Mouse (Mus musculus): ENCODE measurements around the gene Dock7. TPM values are rescaled to one million over a fixed set of nuclear protein-coding genes. Genes with fewer than 3 reads are reported as not detected.
A peak's percentile ranks its signal among the peaks of the same experiment; 100 is the strongest.

Gene Dock7
- polyA plus RNA-seq (2016; fragmentation: Nextera tagmentation; extraction: Ambion mirVana) = 94.7 and 95.3 TPM in 2 replicates

DNA sequence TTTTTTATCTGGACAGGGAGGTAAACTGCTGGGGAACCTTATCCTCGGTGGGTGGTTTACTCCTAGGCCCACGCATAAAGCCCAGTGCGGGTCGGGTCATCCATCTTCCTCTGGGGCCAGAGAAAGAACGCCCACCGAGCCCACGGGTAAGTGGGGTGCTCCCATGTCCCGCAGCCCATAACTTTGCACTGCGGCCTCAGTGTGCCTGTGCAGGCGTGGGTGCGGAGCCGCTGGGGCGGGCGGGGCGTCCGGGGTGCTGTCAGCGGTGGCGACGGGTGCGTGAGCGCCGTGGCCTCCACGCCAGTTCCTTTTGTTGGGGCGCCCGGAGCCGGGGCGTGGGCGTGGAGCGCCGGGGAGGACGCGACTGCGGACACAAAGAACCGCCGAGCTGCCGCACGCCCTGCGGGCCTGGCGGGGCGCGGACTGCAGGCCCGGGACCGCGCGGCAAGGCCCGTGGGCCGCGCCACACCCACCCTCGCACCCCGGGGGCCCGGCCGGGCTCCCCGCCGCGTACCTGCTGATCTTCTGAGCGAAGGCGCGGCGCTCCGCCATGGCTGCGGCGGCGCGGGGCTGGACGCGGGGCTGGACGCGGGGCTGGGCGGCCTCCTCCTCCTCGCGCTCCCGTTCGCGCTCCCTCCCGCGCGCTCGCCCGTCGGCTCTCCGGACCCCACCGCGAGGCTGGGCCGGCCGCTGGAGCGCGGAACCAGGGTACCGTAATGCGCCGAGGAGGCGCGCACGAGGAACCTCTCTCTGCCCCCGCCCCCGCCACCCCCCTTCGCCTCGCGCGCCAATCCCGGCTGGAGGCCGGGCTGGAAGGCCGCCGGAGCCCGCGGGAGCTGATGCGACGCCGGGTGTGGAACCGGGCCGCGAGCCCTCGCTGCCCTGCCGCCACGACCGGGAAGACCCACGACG, at the start of gene Dock7:
TSS of gene Dock7 (minus strand) at position 705 of the 912 bp plus-strand sequence.
- Histone ChIP-seq H3K27me3 (no peaks in the 10 kb centered on the region), H3K4me3 (replicated peaks) (peak within 1 kb of the TSS; percentile 99), H3K4me2 (peak within 1 kb of the TSS; percentile 65), H3K36me3 (no peaks in the 10 kb centered on the region), H3K9me3 (no peaks in the 10 kb centered on the region), H3K9ac (replicated peaks) (peak within 1 kb of the TSS; percentile 99), H3K27ac (peak within 1 kb of the TSS; percentile 88), H3K4me1 (replicated peaks) (peaks cover 43% of the 10 kb centered on the region)
- peak; percentile 91 for ATAC-seq (ENCODE audit: insufficient number of reproducible peaks, insufficient read depth, low FRiP score, low TSS enrichment, low read depth)
- under 1% methylated on average over 99 of the region's 117 CpGs for WGBS

DNA sequence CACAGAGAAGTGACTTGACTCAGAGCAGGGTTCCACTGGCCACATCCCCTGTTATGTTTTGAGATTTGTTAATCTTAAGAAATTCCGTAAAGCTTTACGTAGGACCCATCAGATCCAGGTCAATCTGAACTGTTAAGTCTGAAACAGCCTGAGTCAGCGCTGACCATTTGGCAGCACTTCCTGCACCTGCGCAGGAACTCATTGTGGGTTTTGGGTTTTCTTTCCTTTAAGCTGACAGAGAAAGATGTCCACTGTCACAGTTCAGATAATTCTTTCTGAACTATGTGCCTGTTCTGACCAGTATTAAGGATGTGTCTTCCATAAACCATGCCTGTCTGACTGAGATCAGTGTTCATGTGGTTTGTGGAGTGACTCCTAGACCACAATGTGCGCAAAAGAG, 48.2 kb upstream of the Dock7 start:
- 93% methylated on average over 5 of the region's 5 CpGs for WGBS

DNA sequence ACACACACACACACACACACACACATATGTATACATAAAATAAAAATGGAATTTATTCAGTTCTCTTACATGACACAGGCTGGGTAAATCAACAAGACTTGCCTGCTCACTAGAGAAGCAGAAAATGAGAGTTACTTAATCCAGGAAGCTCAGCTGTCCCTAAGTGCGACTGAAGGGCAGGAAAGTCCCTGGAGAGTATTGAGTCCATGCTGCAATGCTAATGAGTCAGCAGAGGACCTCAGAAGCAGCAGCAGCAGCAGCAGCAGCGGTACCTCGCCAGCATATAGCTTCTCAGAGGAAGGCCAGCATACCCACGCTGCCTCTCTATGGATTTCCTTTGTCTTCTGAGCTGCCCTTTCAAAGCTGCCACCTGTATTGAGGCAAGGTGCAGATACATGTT, 42.8 kb upstream of the Dock7 start:
- Histone ChIP-seq H3K9ac (replicated peaks) (no peak overlapping the region), H3K4me3 (replicated peaks) (no peak overlapping the region), H3K4me2 (no peak overlapping the region), H3K36me3 (no peaks in the 10 kb centered on the region), H3K4me1 (replicated peaks) (peaks cover 22% of the 10 kb centered on the region), H3K9me3 (no peaks in the 10 kb centered on the region), H3K27ac (no peak overlapping the region), H3K27me3 (peaks cover 7% of the 10 kb centered on the region; the same call in 1 of the 2 replicates)
- ATAC-seq (ENCODE audit: insufficient number of reproducible peaks, insufficient read depth, low FRiP score, low TSS enrichment, low read depth) = no peak
- WGBS = 22% methylated on average over 4 of the region's 4 CpGs

More for the DNA sequence above, 48.2 kb upstream of the Dock7 start:
- Histone ChIP-seq H3K9ac (replicated peaks) (no peak overlapping the region), H3K4me3 (replicated peaks) (no peak overlapping the region), H3K27me3 (no peaks in the 10 kb centered on the region), H3K36me3 (no peaks in the 10 kb centered on the region), H3K9me3 (no peaks in the 10 kb centered on the region), H3K4me1 (replicated peaks) (peaks cover 5% of the 10 kb centered on the region), H3K4me2 (no peak overlapping the region), H3K27ac (no peak overlapping the region)
- ATAC-seq (ENCODE audit: insufficient number of reproducible peaks, insufficient read depth, low FRiP score, low TSS enrichment, low read depth) = no peak

DNA sequence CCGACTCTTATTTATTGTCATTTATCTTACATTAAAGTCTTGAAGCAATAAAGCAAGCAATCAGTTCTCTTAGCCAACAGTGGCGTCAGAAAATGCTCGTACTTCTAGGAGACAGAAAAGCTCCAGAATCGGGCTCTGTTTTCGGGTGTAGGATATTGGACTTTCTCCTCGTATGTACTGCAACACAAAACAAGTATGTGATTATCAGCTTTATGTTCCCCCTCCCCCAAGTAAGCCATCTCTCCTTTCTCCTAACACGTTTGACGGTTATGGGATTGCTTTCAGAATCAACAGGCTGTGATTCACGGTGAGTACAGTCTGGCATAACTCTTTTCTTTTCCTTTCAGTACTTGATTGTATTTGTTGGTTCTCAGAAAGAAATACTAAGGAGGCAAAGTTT, 42.3 kb upstream of the Dock7 start:
- 43% methylated on average over 9 of the region's 9 CpGs for WGBS
- Histone ChIP-seq H3K4me1 (replicated peaks) (peaks cover 22% of the 10 kb centered on the region), H3K27ac (no peak overlapping the region), H3K4me2 (no peak overlapping the region), H3K9me3 (no peaks in the 10 kb centered on the region), H3K36me3 (no peaks in the 10 kb centered on the region), H3K27me3 (peaks cover 7% of the 10 kb centered on the region; the same call in 1 of the 2 replicates), H3K4me3 (replicated peaks) (no peak overlapping the region), H3K9ac (replicated peaks) (no peak overlapping the region)
- no peak for ATAC-seq (ENCODE audit: insufficient number of reproducible peaks, insufficient read depth, low FRiP score, low TSS enrichment, low read depth)

DNA sequence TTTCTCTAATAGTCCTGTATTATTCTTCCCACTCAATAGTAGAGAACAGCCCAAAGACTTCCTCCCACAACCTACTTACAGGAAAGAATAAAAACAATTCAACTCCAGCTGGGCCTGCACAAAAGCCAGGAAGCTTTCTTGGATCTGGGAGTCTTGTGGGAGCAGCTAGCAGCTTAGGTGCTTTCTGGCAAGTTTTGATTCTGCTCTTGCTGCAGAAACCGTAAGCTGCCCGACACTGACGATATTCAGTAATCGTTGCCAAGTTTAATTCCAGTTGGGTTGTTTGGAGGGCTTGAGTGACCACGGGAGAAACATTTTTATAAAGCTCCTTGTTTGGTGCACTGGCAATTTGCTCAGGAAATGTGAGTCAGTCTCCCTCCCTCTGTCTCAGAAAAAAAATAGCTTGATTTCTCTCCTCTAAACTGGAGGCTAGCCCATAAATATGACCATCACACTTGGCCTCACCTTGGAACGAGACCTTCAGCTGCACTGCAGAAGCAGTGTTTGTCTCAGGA, 40.8 kb upstream of the Dock7 start:
- peak overlapping the region; percentile 41 for H3K27ac ChIP-seq
- H3K36me3 ChIP-seq = no peaks in the 10 kb centered on the region
- no peak overlapping the region for H3K9ac ChIP-seq (replicated peaks)
- H3K27me3 ChIP-seq = peaks cover 7% of the 10 kb centered on the region; the same call in 1 of the 2 replicates
- H3K4me3 ChIP-seq (replicated peaks) = no peak overlapping the region
- no peak overlapping the region for H3K4me2 ChIP-seq
- WGBS = 23% methylated on average over 6 of the region's 6 CpGs
- no peak for ATAC-seq (ENCODE audit: insufficient number of reproducible peaks, insufficient read depth, low FRiP score, low TSS enrichment, low read depth)
- H3K4me1 ChIP-seq (replicated peaks) = peaks cover 17% of the 10 kb centered on the region
- no peaks in the 10 kb centered on the region for H3K9me3 ChIP-seq

DNA sequence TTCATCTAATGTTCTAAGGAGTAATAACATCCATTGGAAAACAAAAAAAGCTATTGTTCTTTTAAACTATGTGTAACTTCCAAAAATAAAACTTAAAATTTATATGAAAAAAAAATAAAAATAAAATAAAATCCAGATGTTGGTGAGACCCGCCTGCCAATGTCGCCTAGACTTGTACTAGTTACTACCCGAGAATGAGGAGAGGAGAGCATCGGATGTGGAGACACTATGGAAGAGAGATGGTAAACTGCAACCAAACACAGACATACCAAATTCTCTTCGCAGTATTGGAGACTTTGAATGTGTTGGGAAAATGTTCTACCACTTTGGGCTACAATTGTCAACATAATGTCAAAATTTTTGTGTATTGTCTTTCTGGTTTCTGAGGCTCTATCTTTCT, 40.2 kb upstream of the Dock7 start:
- Histone ChIP-seq H3K4me2 (no peak overlapping the region), H3K27me3 (peaks cover 7% of the 10 kb centered on the region; the same call in 1 of the 2 replicates), H3K27ac (no peak overlapping the region), H3K4me3 (replicated peaks) (no peak overlapping the region), H3K9ac (replicated peaks) (no peak overlapping the region), H3K36me3 (no peaks in the 10 kb centered on the region), H3K9me3 (no peaks in the 10 kb centered on the region), H3K4me1 (replicated peaks) (peaks cover 17% of the 10 kb centered on the region)
- WGBS = 53% methylated on average over 5 of the region's 5 CpGs
- no peak for ATAC-seq (ENCODE audit: insufficient number of reproducible peaks, insufficient read depth, low FRiP score, low TSS enrichment, low read depth)

DNA sequence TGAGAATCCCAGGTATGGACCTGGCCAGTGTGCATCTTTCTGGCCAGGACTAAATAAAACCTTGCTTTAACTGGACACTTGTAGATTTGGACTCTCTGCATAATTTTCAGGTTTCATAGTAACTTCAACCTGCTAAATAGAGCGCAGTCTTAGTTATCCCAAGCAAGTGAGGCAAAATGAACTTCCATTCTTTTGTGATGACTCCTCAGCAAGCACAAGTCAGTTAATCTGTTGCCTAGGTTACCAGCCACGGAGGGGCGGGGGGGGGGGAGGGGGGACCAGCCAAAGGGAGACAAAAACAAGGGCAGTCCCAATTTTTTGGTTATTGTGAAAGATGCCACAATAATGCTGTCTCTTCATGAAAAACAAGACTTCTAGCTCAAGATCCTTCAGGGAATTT, 39.7 kb upstream of the Dock7 start:
- Histone ChIP-seq H3K9me3 (no peaks in the 10 kb centered on the region), H3K36me3 (no peaks in the 10 kb centered on the region), H3K4me3 (replicated peaks) (no peak overlapping the region), H3K4me1 (replicated peaks) (peaks cover 17% of the 10 kb centered on the region), H3K9ac (replicated peaks) (no peak overlapping the region), H3K27me3 (peaks cover 7% of the 10 kb centered on the region; the same call in 1 of the 2 replicates), H3K27ac (no peak overlapping the region), H3K4me2 (no peak overlapping the region)
- no peak for ATAC-seq (ENCODE audit: insufficient number of reproducible peaks, insufficient read depth, low FRiP score, low TSS enrichment, low read depth)
- 23% methylated on average over 3 of the region's 3 CpGs for WGBS

DNA sequence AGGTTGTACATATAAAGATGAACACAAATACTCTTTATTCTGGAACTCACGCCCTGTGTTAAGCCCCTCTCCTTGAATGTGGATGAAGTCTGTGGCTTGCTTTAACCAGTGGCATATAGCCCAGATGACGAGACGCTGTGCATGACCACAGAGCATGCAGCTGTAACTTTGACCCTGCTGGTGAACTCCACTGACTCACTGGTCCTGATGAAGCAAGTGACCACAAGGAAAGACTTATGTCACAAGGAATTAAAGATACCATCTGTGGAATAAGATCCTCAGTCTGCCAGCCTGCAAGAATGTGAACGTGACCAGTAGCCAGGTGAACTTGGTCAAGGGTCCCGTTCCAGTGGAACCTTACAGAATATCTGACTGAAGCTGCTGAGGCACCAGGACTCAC, 37.8 kb upstream of the Dock7 start:
- no peak overlapping the region for H3K9ac ChIP-seq (replicated peaks)
- peaks cover 25% of the 10 kb centered on the region for H3K4me1 ChIP-seq (replicated peaks)
- no peaks in the 10 kb centered on the region for H3K36me3 ChIP-seq
- H3K4me3 ChIP-seq (replicated peaks) = no peak overlapping the region
- peaks cover 7% of the 10 kb centered on the region; the same call in 1 of the 2 replicates for H3K27me3 ChIP-seq
- H3K4me2 ChIP-seq = no peak overlapping the region
- ATAC-seq (ENCODE audit: insufficient number of reproducible peaks, insufficient read depth, low FRiP score, low TSS enrichment, low read depth) = no peak
- H3K9me3 ChIP-seq = no peaks in the 10 kb centered on the region
- 85% methylated on average over 5 of the region's 5 CpGs for WGBS
- no peak overlapping the region for H3K27ac ChIP-seq

DNA sequence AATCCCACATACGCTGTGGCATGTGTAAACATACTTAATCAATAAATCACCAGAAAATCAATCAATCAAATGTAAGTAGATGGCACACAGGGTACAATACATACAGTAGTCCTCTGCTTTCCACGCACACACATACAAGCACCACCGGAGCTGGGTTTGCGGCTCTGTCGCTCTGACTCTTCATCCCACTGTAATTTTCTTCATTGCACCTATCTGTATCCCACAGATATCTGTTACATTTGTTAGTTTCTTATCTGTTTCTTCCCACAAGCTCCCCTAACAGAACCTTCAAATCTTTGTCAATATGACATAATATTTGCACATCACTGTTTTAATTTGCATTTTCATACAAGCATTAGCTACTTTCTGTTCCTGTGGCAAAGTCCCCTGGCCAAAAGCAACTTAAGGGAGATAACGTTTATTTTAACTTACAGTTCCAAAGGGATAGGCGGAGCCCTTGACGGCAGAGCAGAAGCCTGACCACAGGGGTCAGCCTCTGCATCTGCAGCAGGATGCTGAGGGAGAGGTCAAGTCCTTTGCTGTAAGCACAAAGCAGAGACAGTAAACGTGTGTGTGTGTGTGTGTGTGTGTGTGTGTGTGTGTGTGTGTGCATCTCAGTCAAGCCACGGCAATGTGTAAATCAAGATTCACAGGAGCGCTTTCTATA, 36.1 kb upstream of the Dock7 start:
- 66% methylated on average over 11 of the region's 11 CpGs for WGBS

DNA sequence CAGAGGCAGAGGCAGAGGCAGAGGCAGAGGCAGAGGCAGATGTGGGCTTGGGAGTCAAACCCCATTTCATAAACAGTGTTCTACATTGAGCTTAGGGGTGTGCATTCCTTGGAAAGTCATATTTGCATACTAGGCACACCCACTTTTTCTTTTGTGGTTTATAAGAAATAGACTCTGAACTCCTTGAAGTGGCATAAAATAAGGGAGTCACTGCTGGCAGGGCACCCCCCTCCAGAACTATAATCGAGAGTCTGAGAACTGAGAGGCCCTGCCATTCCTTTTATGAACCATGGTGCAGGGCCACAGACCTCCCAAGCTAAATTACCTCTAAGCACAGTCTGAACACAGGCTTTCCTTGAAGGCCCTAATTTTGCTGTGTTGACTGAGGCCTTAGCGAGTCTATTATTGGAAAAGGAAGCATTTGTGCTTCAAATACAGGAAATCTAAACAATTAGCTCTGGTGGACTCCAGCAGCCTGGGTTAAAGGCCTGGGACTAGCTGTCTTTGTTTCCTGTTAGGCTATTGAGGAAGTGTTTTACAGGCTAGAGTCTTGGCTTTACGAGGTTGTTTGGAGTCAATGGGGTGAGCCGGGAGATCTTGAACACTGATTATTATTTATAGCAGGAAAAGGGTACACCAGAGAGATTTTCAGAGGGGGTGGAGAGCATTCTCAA, 31.3 kb upstream of the Dock7 start:
- Histone ChIP-seq H3K9me3 (no peaks in the 10 kb centered on the region), H3K4me3 (replicated peaks) (no peak overlapping the region), H3K9ac (replicated peaks) (no peak overlapping the region; the same call in 1 of the 2 replicates), H3K27ac (peak overlapping the region; percentile 74), H3K4me1 (replicated peaks) (peaks cover 30% of the 10 kb centered on the region), H3K27me3 (no peaks in the 10 kb centered on the region), H3K4me2 (no peak overlapping the region), H3K36me3 (no peaks in the 10 kb centered on the region)
- 8% methylated on average over 4 of the region's 4 CpGs for WGBS
- peak; percentile 73; the same call in 1 of the 2 replicates for ATAC-seq (ENCODE audit: insufficient number of reproducible peaks, insufficient read depth, low FRiP score, low TSS enrichment, low read depth)

More for the DNA sequence above, 36.1 kb upstream of the Dock7 start:
- Histone ChIP-seq H3K4me3 (replicated peaks) (no peak overlapping the region), H3K9me3 (no peaks in the 10 kb centered on the region), H3K27ac (no peak overlapping the region), H3K27me3 (0 out of 2 replicates have a peak, but pooled peaks cover 3% of the 10 kb centered on the region), H3K9ac (replicated peaks) (no peak overlapping the region), H3K4me1 (replicated peaks) (peaks cover 28% of the 10 kb centered on the region), H3K4me2 (no peak overlapping the region), H3K36me3 (no peaks in the 10 kb centered on the region)
- no peak for ATAC-seq (ENCODE audit: insufficient number of reproducible peaks, insufficient read depth, low FRiP score, low TSS enrichment, low read depth)

DNA sequence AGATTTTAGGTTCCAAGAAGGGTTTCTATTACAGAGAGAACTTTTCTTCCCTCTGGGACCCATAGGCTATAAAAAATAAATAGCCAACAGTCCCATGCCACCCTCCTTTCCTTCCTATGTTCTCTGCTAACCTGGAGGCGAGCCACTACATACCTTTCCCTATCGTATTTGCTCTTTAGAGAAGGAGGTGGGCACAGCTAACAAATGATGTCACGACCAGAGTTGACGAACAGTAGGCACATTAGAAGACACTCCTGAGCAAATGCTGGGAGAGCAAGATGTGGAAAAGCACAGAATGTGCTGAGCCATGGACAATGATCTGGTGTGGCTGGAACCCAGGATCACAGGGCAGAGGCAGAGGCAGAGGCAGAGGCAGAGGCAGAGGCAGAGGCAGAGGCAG, 30.7 kb upstream of the Dock7 start:
- H3K4me2 ChIP-seq = no peak overlapping the region
- H3K4me1 ChIP-seq (replicated peaks) = peaks cover 30% of the 10 kb centered on the region
- H3K9ac ChIP-seq (replicated peaks) = no peak overlapping the region
- H3K4me3 ChIP-seq (replicated peaks) = no peak overlapping the region
- ATAC-seq (ENCODE audit: insufficient number of reproducible peaks, insufficient read depth, low FRiP score, low TSS enrichment, low read depth) = no peak
- WGBS = 74% methylated on average over 4 of the region's 4 CpGs
- H3K27ac ChIP-seq = peak overlapping the region; percentile 74
- H3K36me3 ChIP-seq = no peaks in the 10 kb centered on the region
- H3K9me3 ChIP-seq = no peaks in the 10 kb centered on the region
- no peaks in the 10 kb centered on the region for H3K27me3 ChIP-seq

All from limb, embryonic 12.5 days (tissue).